Mouse (Mus musculus) hindbrain, postnatal 0 days (tissue): Measurements from ENCODE around the gene Naa35. TPM values are rescaled to one million over a fixed set of nuclear protein-coding genes. Genes with fewer than 3 reads are reported as not detected.

Experiments
- ATAC-seq: fragments of 200-750 bp; cut with Nextera tagmentation; 2 replicates; pipeline ENCODE4 v1.8.0; 2017; ENCODE audit warnings: mild to moderate bottlenecking, moderate TSS enrichment, moderate library complexity
- DNase-seq: peaks from one replicate; pipeline ENCODE4 v3.0.0-alpha.2; 2015; ENCODE audit warnings: low spot score
- H3K27ac ChIP-seq: fragments of 300-500 bp; sonication (generic); 2 replicates; pipeline ENCODE4 v1.5.1; 2014; ENCODE audit warnings: mild to moderate bottlenecking
- H3K27me3 ChIP-seq: fragments of 300-500 bp; sonication (generic); 2 replicates; pipeline ENCODE4 v1.6.1; 2014; ENCODE audit warnings: low read length, mixed read lengths; ENCODE audit not compliant: insufficient read depth
- H3K36me3 ChIP-seq: fragments of 300-500 bp; sonication (generic); 2 replicates; pipeline ENCODE4 v1.6.1; 2014; ENCODE audit warnings: low read length, mixed read lengths; ENCODE audit not compliant: insufficient read depth
- H3K4me1 ChIP-seq: fragments of 300-500 bp; sonication (generic); 2 replicates; pipeline ENCODE4 v1.6.1; 2014; ENCODE audit warnings: antibody characterized with exemption, low read length, mixed read lengths; ENCODE audit not compliant: insufficient read depth
- H3K4me2 ChIP-seq: fragments of 300-500 bp; sonication (generic); 2 replicates; pipeline ENCODE4 v1.6.1; 2014; ENCODE audit warnings: low read depth, mild to moderate bottlenecking, low read length, moderate library complexity, mixed read lengths
- H3K4me3 ChIP-seq: fragments of 300-500 bp; sonication (generic); 2 replicates; pipeline ENCODE4 v1.5.1; 2014; ENCODE audit warnings: low read length
- H3K9ac ChIP-seq: fragments of 300-500 bp; sonication (generic); replicated peaks from 2 replicates; pipeline ENCODE4 v1.6.1; 2014; ENCODE audit warnings: mild to moderate bottlenecking, low read length, moderate library complexity, mixed read lengths
- H3K9me3 ChIP-seq: fragments of 300-500 bp; sonication (generic); 2 replicates; pipeline ENCODE4 v1.6.1; 2016; ENCODE audit warnings: low read length, mixed read lengths
- CTCF ChIP-seq: IDR thresholded peaks from 2 replicates; pipeline ENCODE4 v1.5.1; 2016; ENCODE audit warnings: antibody characterized with exemption, control low read depth, low read depth
- WGBS: fragments of 180-500 bp; shearing (Covaris S2); extraction: QIAGEN DNeasy Blood & Tissue Kit; methylation state at CpG from one replicate; pipeline ENCODE4 v1.1.7; 2014; 5-methylcytosine and 5-hydroxymethylcytosine counted together
- polyA plus RNA-seq: library from polyadenylated mRNA; unstranded; fragments of >200 nt; fragmentation: Nextera tagmentation; extraction: Ambion mirVana; gene quantifications from 2 replicates; pipeline ENCODE4 v1.2.1, GENCODE M21; 2015
- total RNA-seq: library from RNA; depleted of rRNA; stranded (reverse); fragments of >200 nt; gene quantifications from 2 replicates; pipeline ENCODE4 v1.2.3, GENCODE M21; 2014

Naa35 gene
- total and polyA plus RNA-seq, 2 experiments from 2014 or later, result 98.5 to 99.6 TPM

DNA sequence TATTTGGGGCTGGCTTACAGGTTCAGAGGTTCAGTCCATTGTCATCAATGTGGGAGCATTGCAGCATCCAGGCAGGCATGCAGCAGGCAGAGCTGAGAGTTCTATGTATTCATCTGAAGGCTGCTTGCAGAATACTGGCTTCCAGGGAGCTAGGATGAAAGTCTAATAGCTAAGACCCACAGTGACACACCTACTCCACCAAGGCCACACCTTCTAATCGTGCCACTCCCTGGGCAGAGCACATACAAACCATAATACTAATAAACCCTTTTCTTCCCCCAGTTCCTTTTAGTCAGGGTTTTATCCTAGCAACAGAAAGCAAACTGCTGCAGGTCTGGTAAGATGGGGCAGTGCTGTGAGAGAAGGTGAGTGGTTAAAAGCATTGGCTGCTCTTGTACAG is 7.6 kb downstream of the Naa35 start:
- H3K36me3 ChIP-seq, result peaks cover 44% of the 10 kb centered on the region
- 100% methylated on average over 1 of the region's 1 CpGs for WGBS
- TF ChIP-seq CTCF, result no peak

DNA sequence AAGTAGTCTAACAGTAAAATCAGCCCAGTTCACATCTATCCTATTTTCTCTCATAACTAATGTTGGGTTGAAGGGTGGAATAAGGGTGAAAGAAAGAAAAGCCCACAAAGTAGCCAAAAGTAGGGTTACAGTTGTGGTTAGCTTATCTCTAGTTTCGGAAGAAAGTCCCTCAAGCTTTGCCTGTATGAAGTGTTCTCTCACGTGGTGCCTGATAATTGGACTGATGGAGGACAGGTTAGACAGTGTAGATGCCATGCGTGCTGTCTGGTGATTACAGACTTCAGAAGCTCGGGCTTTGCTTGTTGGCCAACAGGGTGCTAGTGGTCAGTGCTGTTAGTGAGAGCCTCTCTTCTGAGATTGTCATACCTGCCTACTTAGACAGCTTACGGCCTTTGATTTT is 18.0 kb downstream of the Naa35 start:
- Histone ChIP-seq H3K4me3 (no peak overlapping the region), H3K27ac (no peak overlapping the region), H3K9ac (no peak overlapping the region), H3K4me2 (no peak overlapping the region), H3K27me3 (no peaks in the 10 kb centered on the region), H3K9me3 (no peaks in the 10 kb centered on the region), H3K4me1 (no peaks in the 10 kb centered on the region), H3K36me3 (peaks cover 46% of the 10 kb centered on the region)
- TF ChIP-seq CTCF, result no peak
- WGBS, result 95% methylated on average over 5 of the region's 5 CpGs
- no peak for ATAC-seq
- no peak for DNase-seq

More for the DNA sequence above, 7.6 kb downstream of the Naa35 start:
- Histone ChIP-seq H3K27ac (no peak overlapping the region), H3K4me1 (0 out of 2 replicates have a peak, but pooled peaks cover 2% of the 10 kb centered on the region), H3K27me3 (no peaks in the 10 kb centered on the region), H3K4me2 (no peak overlapping the region), H3K4me3 (no peak overlapping the region), H3K9me3 (no peaks in the 10 kb centered on the region), H3K9ac (no peak overlapping the region)
- DNase-seq, result no peak
- no peak for ATAC-seq

DNA sequence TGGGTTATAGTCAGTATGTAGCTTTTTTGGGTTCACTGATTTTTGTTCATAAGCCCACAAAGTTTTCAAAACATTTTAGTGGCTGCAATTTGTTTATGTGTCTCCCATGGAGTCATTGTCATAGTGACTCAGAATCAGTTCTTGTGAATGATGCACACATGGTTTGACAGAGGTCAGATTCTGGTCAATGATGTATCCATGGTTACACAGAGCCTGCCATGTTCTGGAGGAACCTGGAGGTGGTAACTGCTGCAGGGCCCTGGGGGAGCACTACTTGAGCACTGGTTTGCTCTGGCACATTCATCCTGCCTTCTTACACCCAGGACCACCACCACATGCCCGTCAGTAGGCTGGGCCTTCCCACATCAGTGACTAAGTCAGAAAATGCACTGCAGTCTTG is 19.5 kb downstream of the Naa35 start:
- Histone ChIP-seq H3K36me3 (peaks cover 47% of the 10 kb centered on the region), H3K27me3 (no peaks in the 10 kb centered on the region)
- no peak for TF ChIP-seq CTCF

DNA sequence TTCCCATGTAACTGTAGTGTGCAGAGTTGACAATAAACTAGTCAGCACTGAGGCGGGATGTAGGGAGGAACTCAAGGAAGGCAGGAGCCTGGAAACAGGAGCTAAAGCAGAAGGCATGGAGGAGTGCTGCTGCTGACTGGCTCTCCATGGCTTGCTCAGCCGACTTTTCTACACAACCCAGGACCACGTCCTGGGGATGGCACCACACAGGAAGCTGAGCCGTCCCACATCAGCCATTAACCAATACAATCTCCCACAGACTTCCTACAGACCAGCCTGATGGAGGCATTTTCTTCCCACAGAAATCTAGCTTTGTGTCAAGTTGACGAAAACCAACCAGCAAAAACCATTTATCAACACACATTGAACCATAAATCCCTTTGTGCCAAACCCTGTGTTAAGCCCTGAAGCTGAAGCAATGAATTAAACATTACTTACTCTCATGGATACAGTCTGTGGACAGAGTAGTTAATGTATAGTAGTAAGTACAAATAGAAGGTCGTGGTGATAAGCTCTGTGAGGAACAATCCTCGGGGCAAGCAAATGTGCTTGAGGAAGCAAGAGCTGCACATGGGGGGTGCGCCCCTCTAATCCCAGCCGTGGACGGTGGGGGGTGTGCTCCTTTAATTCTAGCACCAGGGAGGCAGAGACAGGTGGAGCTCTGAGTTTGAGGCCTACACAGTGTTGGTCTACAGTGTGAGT is 20.3 kb downstream of the Naa35 start:
- Histone ChIP-seq H3K27me3 (no peaks in the 10 kb centered on the region), H3K4me2 (no peak overlapping the region), H3K4me1 (no peaks in the 10 kb centered on the region), H3K9ac (no peak overlapping the region), H3K9me3 (no peaks in the 10 kb centered on the region), H3K36me3 (peaks cover 47% of the 10 kb centered on the region), H3K27ac (no peak overlapping the region), H3K4me3 (no peak overlapping the region)
- TF ChIP-seq CTCF, result no peak
- WGBS, result 86% methylated on average over 10 of the region's 10 CpGs
- ATAC-seq (no peak), DNase-seq (no peak)

More for the DNA sequence above, 19.5 kb downstream of the Naa35 start:
- Histone ChIP-seq H3K9ac (no peak overlapping the region), H3K4me3 (no peak overlapping the region), H3K4me2 (no peak overlapping the region), H3K27ac (no peak overlapping the region), H3K4me1 (no peaks in the 10 kb centered on the region), H3K9me3 (no peaks in the 10 kb centered on the region)
- no peak for ATAC-seq
- DNase-seq, result no peak
- WGBS, result 45% methylated on average over 1 of the region's 1 CpGs

DNA sequence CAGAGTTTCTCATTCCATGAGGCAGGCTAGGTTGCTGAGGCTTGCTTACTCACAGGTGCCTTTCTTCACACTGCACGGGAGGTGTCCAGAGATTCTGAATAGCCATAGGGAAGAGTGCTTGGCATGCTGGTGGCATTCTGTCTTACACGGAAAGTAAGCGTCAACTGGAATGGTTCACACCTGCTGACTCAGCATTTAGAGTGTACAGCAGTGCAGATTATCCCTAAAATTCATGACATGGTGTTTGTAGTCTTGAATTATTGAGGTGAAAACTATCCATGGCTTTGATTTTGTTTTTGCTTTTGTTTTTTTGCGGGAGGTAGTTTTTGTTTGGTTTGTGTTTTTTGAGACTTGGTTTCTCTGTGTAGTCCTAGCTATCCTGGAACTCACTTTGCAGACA is 24.8 kb downstream of the Naa35 start:
- WGBS, result 90% methylated on average over 4 of the region's 4 CpGs

DNA sequence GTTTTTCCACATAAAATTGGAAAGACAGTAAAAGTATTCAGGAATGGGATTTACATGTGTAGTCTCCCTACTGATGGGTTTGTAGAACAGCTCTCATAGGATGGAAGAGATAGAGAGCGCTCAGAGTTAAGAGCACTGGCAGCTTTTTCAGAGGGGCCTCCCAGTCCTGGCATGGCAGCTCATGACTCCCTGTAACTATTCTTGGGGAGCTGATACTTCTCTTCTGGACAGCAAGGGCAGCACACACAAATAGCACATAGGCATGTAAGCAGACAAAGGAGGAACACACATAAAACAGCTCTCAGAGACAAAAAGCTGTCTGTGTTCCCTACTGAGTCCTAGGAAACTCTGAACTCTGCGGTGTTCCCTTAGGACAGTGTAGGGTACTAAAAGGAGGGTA is 25.4 kb downstream of the Naa35 start:
- no peak overlapping the region for H3K9ac ChIP-seq
- no peak overlapping the region for H3K27ac ChIP-seq
- H3K27me3 ChIP-seq, result no peaks in the 10 kb centered on the region
- no peak overlapping the region for H3K4me3 ChIP-seq
- no peaks in the 10 kb centered on the region for H3K9me3 ChIP-seq
- peaks cover 31% of the 10 kb centered on the region for H3K36me3 ChIP-seq
- 96% methylated on average over 2 of the region's 2 CpGs for WGBS
- no peaks in the 10 kb centered on the region for H3K4me1 ChIP-seq
- no peak for TF ChIP-seq CTCF
- no peak for DNase-seq
- no peak for ATAC-seq
- H3K4me2 ChIP-seq, result no peak overlapping the region

More for the DNA sequence above, 24.8 kb downstream of the Naa35 start:
- no peak overlapping the region for H3K27ac ChIP-seq
- ATAC-seq (no peak), DNase-seq (no peak)
- no peaks in the 10 kb centered on the region for H3K4me1 ChIP-seq
- no peak for TF ChIP-seq CTCF
- H3K4me2 ChIP-seq, result no peak overlapping the region
- H3K27me3 ChIP-seq, result no peaks in the 10 kb centered on the region
- no peaks in the 10 kb centered on the region for H3K9me3 ChIP-seq
- no peak overlapping the region for H3K4me3 ChIP-seq
- H3K36me3 ChIP-seq, result peaks cover 34% of the 10 kb centered on the region
- H3K9ac ChIP-seq, result no peak overlapping the region

DNA sequence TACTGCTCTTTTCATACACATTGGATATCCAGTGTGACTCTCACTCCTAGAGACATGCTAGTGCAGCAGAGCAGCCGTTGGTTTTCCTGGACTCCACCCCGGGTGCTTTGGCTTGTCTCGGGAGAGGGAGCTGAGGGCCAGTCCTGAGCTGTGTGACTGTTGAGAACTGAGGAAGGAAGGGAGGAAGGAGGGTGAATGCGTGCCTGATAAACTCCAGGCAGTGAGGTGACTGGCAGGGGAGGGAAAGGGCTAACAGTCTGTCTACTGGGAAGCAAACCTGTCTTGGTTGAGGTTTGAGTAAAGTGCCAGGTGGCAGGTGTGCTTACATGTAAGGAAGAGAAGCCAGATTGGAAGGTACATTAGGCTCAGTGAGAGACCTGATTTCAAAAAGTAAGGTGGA is 28.8 kb downstream of the Naa35 start:
- H3K27me3 ChIP-seq, result no peaks in the 10 kb centered on the region
- no peaks in the 10 kb centered on the region for H3K4me1 ChIP-seq
- DNase-seq (no peak), ATAC-seq (no peak)
- no peak overlapping the region for H3K27ac ChIP-seq
- H3K36me3 ChIP-seq, result peaks cover 39% of the 10 kb centered on the region
- no peak overlapping the region for H3K4me3 ChIP-seq
- H3K9ac ChIP-seq, result no peak overlapping the region
- 83% methylated on average over 4 of the region's 4 CpGs for WGBS
- H3K9me3 ChIP-seq, result no peaks in the 10 kb centered on the region
- no peak overlapping the region for H3K4me2 ChIP-seq
- no peak for TF ChIP-seq CTCF
